Mouse (Mus musculus) brain, embryonic 14.5 days (tissue): ENCODE data around the gene H6pd.

Experiments used
- CTCF ChIP-seq: fragments of 200-500 bp; IDR thresholded peaks from 2 replicates; pipeline ENCODE4 v1.5.1; 2012; ENCODE audit warnings: inconsistent platforms, mild to moderate bottlenecking, moderate library complexity, borderline replicate concordance; ENCODE audit not compliant: insufficient read depth, insufficient read length; ENCODE audit errors: extremely low read depth
- POLR2A ChIP-seq: fragments of 200-500 bp; IDR thresholded peaks from 2 replicates; pipeline ENCODE4 v1.6.1; 2012; ENCODE audit warnings: mild to moderate bottlenecking, inconsistent platforms, borderline replicate concordance; ENCODE audit not compliant: poor library complexity, insufficient read depth, insufficient read length, severe bottlenecking; ENCODE audit errors: extremely low read depth

- no peak for TF ChIP-seq POLR2A
- TF ChIP-seq CTCF, result no peak
Observed at GRCm38 (mm10) chr4:149982154-149982553, 26.7 kb downstream of the H6pd start.
